Mouse (Mus musculus): ENCODE results near the gene Syndig1. TPM values are rescaled to one million over a fixed set of nuclear protein-coding genes. Genes with fewer than 3 reads are reported as not detected.

Syndig1 gene
- total and polyA plus RNA-seq, 3 experiments, result not detected

DNA sequence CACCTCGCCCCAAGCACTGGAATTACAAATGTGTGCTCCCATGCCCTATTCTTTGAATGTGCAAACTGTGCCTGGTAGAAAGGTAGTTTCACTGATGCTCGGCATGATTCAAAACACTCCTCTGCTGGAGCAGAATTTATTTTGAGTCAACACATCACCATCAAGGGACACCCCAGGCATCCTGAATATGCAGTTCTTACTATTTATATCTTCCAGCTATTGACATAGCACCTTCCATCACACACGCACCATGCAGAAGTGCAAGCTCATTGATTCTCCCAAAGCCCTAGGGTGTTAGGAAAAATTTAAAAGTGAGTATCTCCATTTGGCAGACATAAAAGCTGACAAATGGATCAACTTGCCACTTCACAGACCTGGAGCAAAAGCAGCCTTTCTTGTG lies 10.6 kb upstream of the Syndig1 start:
- DNase-seq (ENCODE audit: low read depth, low spot score), result no peak
- no peak overlapping the region for H3K27ac ChIP-seq (ENCODE audit: control insufficient read depth, low read depth, low read length)
- H3K4me1 ChIP-seq (ENCODE audit: control insufficient read depth in 1 of 2, insufficient read depth in 2 of 2, low read length in 2 of 2), result no peaks in the 10 kb centered on the region
- H3K4me3 ChIP-seq (ENCODE audit: control insufficient read depth in 1 of 2, insufficient read depth in 1 of 2, low read depth in 2 of 2, low read length in 2 of 2), result no peak overlapping the region
- H3K9me3 ChIP-seq (replicated peaks; ENCODE audit: insufficient read depth, low read length), result no peaks in the 10 kb centered on the region
- no peak overlapping the region for H3K9ac ChIP-seq (ENCODE audit: control insufficient read depth, low read depth, low read length, poor library complexity, severe bottlenecking)
- H3K79me2 ChIP-seq (ENCODE audit: control insufficient read depth, insufficient read depth, low read length, poor library complexity), result no peaks in the 10 kb centered on the region
- H3K36me3 ChIP-seq (ENCODE audit: control insufficient read depth in 1 of 2, insufficient read depth in 2 of 2, low read length in 2 of 2), result no peaks in the 10 kb centered on the region
- no peaks in the 10 kb centered on the region for H3K27me3 ChIP-seq (ENCODE audit: control insufficient read depth in 1 of 2, insufficient read depth in 2 of 2, low read length in 2 of 2)
- TF ChIP-seq GATA1 (IDR thresholded peaks at IDR 0.05; ENCODE audit: low read depth, low read length) (no peak), POLR2AphosphoS5 (IDR thresholded peaks at IDR 0.05; ENCODE audit: borderline replicate concordance, low read depth, low read length) (no peak), ZNF384 (IDR thresholded peaks at IDR 0.05; ENCODE audit: low read depth, low read length) (no peak), TAL1 (IDR thresholded peaks at IDR 0.05; ENCODE audit: low read length) (no peak), JUND (IDR thresholded peaks at IDR 0.05; ENCODE audit: low read depth, low read length) (no peak), POLR2AphosphoS2 (IDR thresholded peaks at IDR 0.05; ENCODE audit: low read length) (no peak), ZKSCAN1 (IDR thresholded peaks at IDR 0.05; ENCODE audit: low read depth, low read length) (no peak), GABPA (IDR thresholded peaks at IDR 0.05; ENCODE audit: low read depth, low read length) (no peak), CHD1 (IDR thresholded peaks at IDR 0.05; ENCODE audit: low read depth, low read length) (no peak), ETS1 (IDR thresholded peaks at IDR 0.05; ENCODE audit: low read depth, low read length) (no peak), CTCF (IDR thresholded peaks at IDR 0.05 in 2 of 3, conservative IDR thresholded peaks at IDR 0.05 in 1 of 3; ENCODE audit: control insufficient read depth in 1 of 3, insufficient read depth in 1 of 3, low read depth in 2 of 3, low read length in 3 of 3, poor library complexity in 1 of 3, severe bottlenecking in 1 of 3) (no peak), TBP (IDR thresholded peaks at IDR 0.05; ENCODE audit: low read depth, low read length) (no peak), MAZ (IDR thresholded peaks at IDR 0.05; ENCODE audit: low read depth, low read length) (no peak), NELFE (IDR thresholded peaks at IDR 0.05; ENCODE audit: low read depth, low read length) (no peak)

DNA sequence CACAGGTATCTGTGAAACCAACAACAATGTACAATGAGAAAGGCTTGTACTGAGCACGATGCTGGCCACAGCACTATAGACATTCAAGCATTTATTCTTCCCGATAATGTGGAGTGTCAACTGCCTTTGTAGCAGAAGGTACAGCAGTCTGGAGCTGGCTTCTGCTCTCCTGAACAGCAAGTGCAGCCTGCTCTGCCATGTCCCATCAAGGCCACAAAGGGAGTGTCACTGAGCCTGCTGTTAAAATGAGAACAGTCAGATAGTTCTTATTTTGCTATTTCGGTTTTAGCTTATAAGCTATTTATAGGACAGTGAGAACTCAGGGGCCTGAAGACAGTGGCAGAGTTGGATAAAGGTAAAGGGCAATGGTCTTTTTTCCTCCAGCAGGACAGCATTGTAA lies 9.3 kb upstream of the Syndig1 start:
- TF ChIP-seq RCOR1 (IDR thresholded peaks at IDR 0.05; ENCODE audit: low read depth, low read length), result no peak
- TF ChIP-seq MEF2A (IDR thresholded peaks at IDR 0.05; ENCODE audit: extremely low read depth, insufficient replicate concordance, low read depth, low read length, poor library complexity, severe bottlenecking), result no peak
- no peak for TF ChIP-seq MXI1 (IDR thresholded peaks at IDR 0.05; ENCODE audit: low read depth, low read length)
- TF ChIP-seq POLR2A (IDR thresholded peaks at IDR 0.05; ENCODE audit: control insufficient read depth in 1 of 2, insufficient read depth in 1 of 2, low read depth in 1 of 2, low read length in 2 of 2, poor library complexity in 1 of 2), result no peak
- no peak for TF ChIP-seq ETS1 (IDR thresholded peaks at IDR 0.05; ENCODE audit: low read depth, low read length)
- TF ChIP-seq RAD21 (IDR thresholded peaks at IDR 0.05; ENCODE audit: low read depth, low read length), result no peak
- no peak for TF ChIP-seq CHD2 (IDR thresholded peaks at IDR 0.05; ENCODE audit: low read length)
- TF ChIP-seq NRF1 (IDR thresholded peaks at IDR 0.05; ENCODE audit: insufficient read depth, low read depth, low read length, poor library complexity, severe bottlenecking), result no peak
- H3K4me3 ChIP-seq (ENCODE audit: control insufficient read depth in 1 of 2, insufficient read depth in 1 of 2, low read depth in 2 of 2, low read length in 2 of 2), result no peak overlapping the region
- H3K27ac ChIP-seq (ENCODE audit: control insufficient read depth, low read depth, low read length), result no peak overlapping the region
- no peaks in the 10 kb centered on the region for H3K27me3 ChIP-seq (ENCODE audit: control insufficient read depth in 1 of 2, insufficient read depth in 2 of 2, low read length in 2 of 2)
- H3K79me2 ChIP-seq (ENCODE audit: control insufficient read depth, insufficient read depth, low read length, poor library complexity), result no peaks in the 10 kb centered on the region
- no peaks in the 10 kb centered on the region for H3K4me1 ChIP-seq (ENCODE audit: control insufficient read depth in 1 of 2, insufficient read depth in 2 of 2, low read length in 2 of 2)
- DNase-seq (ENCODE audit: low read depth, low spot score), result no peak
- no peak overlapping the region for H3K9ac ChIP-seq (ENCODE audit: control insufficient read depth, low read depth, low read length, poor library complexity, severe bottlenecking)
- no peaks in the 10 kb centered on the region for H3K9me3 ChIP-seq (replicated peaks; ENCODE audit: insufficient read depth, low read length)
- no peaks in the 10 kb centered on the region for H3K36me3 ChIP-seq (ENCODE audit: control insufficient read depth in 1 of 2, insufficient read depth in 2 of 2, low read length in 2 of 2)
